Mouse (Mus musculus): ENCODE data around the gene Sh3bp4. TPM values are rescaled to one million over a fixed set of nuclear protein-coding genes. Genes with fewer than 3 reads are reported as not detected.

The Sh3bp4 gene
- polyA plus RNA-seq, 1 experiment = 3.6 TPM

DNA sequence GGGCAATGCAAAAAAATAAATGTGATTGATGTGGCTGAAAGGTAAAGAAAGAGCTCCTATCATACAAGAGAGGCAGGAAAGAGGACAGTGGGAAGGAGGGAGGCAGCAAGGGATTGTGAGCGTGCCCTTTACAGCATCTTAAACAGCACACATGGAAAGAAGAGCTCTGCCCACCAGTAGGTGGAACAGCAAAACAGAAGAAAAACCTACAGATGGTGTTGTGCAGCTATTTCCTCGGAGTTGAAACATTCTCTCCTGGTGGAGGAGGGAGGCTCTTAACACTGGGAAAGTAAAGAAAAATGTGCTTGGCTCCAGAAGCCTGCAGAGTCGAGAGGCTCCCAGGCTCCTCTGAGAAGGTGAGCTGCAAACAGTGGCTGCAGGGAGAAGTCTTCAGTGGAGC, 12.8 kb upstream of the Sh3bp4 start:
- H3K4me3 ChIP-seq (ENCODE audit: insufficient read depth, low read depth, low read length) = no peak overlapping the region
- no peak overlapping the region for H3K27ac ChIP-seq (replicated peaks; ENCODE audit: low read depth, low read length)
- no peaks in the 10 kb centered on the region for H3K4me1 ChIP-seq (ENCODE audit: control insufficient read depth, insufficient read depth, insufficient read length, low read length)

DNA sequence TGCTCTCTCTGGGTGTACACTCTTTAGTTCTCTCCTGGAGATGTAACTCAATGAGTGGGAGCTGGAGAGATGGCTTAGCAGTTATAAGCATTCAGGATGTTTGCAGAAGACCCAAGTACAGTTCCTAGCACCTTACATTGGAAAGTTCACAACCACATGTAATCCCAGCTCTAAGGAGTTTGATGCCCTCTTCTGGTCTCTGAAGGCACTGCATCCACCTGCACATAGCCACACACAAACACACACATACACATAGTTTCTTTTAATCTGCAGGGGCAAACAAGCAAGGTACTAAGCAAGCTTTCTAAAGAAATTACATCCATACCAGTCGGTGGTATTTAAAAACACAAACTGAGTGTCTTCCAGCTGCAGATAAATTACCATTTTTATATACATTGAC, 12.2 kb upstream of the Sh3bp4 start:
- Histone ChIP-seq H3K4me3 (ENCODE audit: insufficient read depth, low read depth, low read length) (no peak overlapping the region), H3K4me1 (ENCODE audit: control insufficient read depth, insufficient read depth, insufficient read length, low read length) (peaks cover under 1% of the 10 kb centered on the region; the same call in 1 of the 2 replicates), H3K27ac (replicated peaks; ENCODE audit: low read depth, low read length) (no peak overlapping the region)

DNA sequence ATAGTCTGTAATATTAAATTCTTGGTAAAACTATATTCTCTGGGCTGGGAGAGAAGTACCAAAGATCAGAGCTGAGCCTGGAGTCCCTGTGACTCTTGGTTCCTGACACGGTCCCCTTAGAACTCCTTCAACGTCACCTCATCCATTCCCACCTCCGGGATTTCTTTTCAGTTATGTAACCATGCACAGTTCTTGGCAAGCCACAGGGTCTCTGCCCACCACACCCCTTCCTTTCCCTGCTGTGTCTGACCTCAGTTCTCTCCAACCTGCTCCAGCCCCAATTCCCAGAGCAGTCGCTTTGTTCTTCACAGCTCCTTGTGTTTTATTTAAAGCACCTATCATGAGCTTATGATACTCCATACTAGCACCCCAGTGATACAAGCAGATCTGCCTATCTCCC, 7.2 kb upstream of the Sh3bp4 start:
- Histone ChIP-seq H3K4me3 (ENCODE audit: insufficient read depth, low read depth, low read length) (no peak overlapping the region), H3K4me1 (ENCODE audit: control insufficient read depth, insufficient read depth, insufficient read length, low read length) (peaks cover 3% of the 10 kb centered on the region; the same call in 1 of the 2 replicates), H3K27ac (replicated peaks; ENCODE audit: low read depth, low read length) (peak overlapping the region; percentile 73)

DNA sequence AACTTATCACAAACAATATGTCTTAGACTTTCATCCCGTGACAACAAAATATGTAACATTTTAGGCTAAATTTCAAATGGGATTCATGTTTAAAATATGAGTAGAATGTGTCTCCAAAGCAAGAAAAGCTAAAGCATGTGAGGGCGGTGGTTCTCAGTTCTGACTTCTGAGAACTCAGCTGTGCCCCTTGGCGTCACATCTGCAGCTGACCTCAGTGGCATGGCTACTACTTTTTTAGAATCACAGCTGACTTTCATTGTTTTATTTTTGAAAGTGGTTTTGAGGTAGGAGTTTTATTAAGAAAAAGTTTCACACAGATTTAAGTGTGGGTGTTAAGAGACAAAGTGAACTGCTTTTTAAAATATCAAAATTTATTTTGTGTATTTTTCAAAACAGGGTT, 6.4 kb upstream of the Sh3bp4 start:
- Histone ChIP-seq H3K4me3 (ENCODE audit: insufficient read depth, low read depth, low read length) (no peak overlapping the region), H3K4me1 (ENCODE audit: control insufficient read depth, insufficient read depth, insufficient read length, low read length) (peaks cover 3% of the 10 kb centered on the region; the same call in 1 of the 2 replicates), H3K27ac (replicated peaks; ENCODE audit: low read depth, low read length) (no peak overlapping the region)

- no peak overlapping the region for H3K27ac ChIP-seq (replicated peaks; ENCODE audit: low read depth, low read length)
- H3K4me3 ChIP-seq (ENCODE audit: insufficient read depth, low read depth, low read length) = no peak overlapping the region
- H3K4me1 ChIP-seq (ENCODE audit: control insufficient read depth, insufficient read depth, insufficient read length, low read length) = peaks cover 6% of the 10 kb centered on the region; the same call in 1 of the 2 replicates
Observed at GRCm38 (mm10) chr1:89068812-89069211, 1.4 kb upstream of the Sh3bp4 start.

DNA sequence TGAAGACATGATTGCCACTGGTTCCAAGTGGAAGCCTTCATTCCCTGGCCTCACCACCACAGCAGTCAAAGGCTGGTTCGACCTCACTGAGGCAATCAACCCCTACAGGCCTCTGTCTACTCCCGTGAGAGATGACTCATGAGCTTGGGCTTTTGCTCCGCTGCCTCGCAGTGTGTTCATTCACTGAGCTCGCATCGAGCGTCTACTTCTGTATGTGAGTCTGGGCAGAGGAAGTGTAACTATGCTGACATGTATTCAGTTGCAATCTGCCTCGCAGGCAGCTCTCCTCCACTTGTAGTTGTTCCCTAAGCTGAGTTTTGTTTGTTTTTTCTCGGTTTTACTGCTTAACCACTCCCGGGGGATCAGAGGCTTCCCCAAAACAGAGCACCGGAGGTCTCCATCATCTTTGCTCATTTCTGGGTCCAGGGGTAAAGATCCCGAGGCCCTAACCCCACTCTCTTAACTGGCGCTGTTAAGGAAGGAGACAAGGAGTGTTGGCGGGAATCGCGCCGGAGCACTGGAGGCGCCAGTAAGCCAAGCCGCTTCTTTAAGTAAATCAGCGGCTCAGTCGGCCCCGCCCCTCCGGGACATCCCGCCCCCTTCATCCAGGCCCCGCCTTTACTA, 624 bp upstream of the Sh3bp4 start:
- peak overlapping the region; percentile 56 for H3K4me3 ChIP-seq (ENCODE audit: insufficient read depth, low read depth, low read length)
- H3K4me1 ChIP-seq (ENCODE audit: control insufficient read depth, insufficient read depth, insufficient read length, low read length) = peaks cover 6% of the 10 kb centered on the region; the same call in 1 of the 2 replicates

DNA sequence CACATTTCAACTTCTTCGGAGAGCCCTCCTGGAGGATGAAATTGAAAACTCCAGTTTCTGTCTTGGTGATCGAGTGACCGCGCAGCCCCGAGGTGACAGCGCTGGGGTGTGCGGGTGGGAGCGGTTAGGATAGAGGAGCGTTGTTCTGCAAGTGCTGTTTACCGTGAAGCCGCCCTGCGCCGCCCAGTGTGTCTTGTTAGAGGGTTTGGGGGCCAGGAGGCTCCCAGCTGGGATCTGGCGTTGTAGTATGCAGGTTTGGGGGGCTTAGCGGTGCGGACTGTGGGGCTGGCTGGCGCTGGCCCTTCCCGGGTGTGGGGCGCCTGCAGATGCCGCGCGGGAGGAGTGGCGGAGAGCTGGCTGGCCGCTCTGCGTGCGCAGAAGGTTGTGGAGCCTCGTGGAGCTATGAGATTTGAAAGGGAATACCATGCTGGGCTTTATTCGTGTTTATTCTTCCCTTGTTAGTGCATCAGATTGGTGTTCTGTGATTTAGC, 701 bp downstream of the Sh3bp4 start:
- peak overlapping the region; percentile 66 for H3K27ac ChIP-seq (replicated peaks; ENCODE audit: low read depth, low read length)
- H3K4me3 ChIP-seq (ENCODE audit: insufficient read depth, low read depth, low read length) = peak overlapping the region; percentile 86
- H3K4me1 ChIP-seq (ENCODE audit: control insufficient read depth, insufficient read depth, insufficient read length, low read length) = peaks cover 8% of the 10 kb centered on the region; the same call in 1 of the 2 replicates

More for the DNA sequence above, 624 bp upstream of the Sh3bp4 start:
- peak overlapping the region; percentile 89 for H3K27ac ChIP-seq (replicated peaks; ENCODE audit: low read depth, low read length)

DNA sequence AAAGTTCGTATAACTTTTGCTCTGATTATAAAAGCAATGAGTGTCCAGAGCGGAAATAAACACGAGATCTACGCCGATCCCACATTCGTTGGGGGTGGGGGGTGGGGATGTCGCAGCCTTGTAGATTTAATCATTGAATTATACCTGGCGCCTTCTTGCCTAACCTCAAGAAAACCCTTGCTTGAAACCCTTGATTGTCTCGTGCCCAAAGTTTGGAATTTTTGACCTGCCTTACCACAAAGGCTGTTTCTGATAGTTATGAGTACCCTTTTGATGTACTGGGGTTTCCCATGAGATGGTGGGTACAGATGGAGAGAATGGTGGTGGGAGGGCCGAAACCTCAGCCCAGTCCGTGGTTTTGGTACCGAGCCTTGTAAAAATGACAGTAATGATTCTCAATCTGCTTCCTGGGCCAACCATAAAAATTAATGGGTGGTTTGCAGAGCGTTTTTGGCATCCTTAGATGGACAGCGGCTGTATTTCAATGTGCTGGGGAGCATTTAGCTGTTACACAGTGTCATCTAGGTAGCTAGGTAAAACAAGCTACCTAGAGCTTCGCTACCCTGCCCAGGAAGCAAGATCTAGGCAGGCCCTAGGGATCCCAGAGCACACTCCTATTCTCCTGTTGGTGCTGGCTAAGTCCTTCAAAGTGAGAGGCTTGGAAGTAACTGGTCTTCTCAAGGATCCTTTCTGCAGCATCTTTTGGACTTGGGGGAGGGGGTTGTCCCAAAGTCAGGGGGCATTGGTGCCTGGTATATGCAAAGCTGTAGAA, 1.3 kb downstream of the Sh3bp4 start:
- Histone ChIP-seq H3K4me3 (ENCODE audit: insufficient read depth, low read depth, low read length) (peak overlapping the region; percentile 86), H3K27ac (replicated peaks; ENCODE audit: low read depth, low read length) (peak overlapping the region; percentile 66), H3K4me1 (ENCODE audit: control insufficient read depth, insufficient read depth, insufficient read length, low read length) (peaks cover 11% of the 10 kb centered on the region; the same call in 1 of the 2 replicates)

- H3K4me1 ChIP-seq (ENCODE audit: control insufficient read depth, insufficient read depth, insufficient read length, low read length) = peaks cover 14% of the 10 kb centered on the region
- H3K4me3 ChIP-seq (ENCODE audit: insufficient read depth, low read depth, low read length) = peak overlapping the region; percentile 86
- H3K27ac ChIP-seq (replicated peaks; ENCODE audit: low read depth, low read length) = peak overlapping the region; percentile 66
Observed at GRCm38 (mm10) chr1:89072143-89072990, 2.2 kb downstream of the Sh3bp4 start.

GRCm38 (mm10) chr1:89073291-89073846, 3.2 kb downstream of the Sh3bp4 start:
- H3K4me3 ChIP-seq (ENCODE audit: insufficient read depth, low read depth, low read length) = no peak overlapping the region
- H3K4me1 ChIP-seq (ENCODE audit: control insufficient read depth, insufficient read depth, insufficient read length, low read length) = peaks cover 14% of the 10 kb centered on the region
- no peak overlapping the region for H3K27ac ChIP-seq (replicated peaks; ENCODE audit: low read depth, low read length)

DNA sequence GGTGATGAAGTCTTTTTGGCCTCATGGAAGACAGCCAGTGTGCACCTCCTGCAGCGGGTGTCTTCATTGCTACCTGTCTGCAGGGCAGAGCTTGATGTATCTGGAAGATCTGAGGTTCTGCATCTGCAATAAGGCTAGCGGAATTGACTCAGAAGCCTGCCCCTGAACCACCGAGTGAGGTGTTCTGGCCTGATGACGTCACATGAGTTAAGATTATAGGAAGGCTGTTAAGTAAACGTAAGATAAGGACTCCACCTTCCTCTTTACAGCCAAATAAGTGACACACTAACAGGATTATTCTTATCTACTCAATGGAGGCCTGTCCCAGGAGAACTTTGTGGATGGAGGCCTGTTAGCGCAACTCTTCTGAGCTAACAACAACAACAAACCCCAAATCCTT, 4.5 kb downstream of the Sh3bp4 start:
- Histone ChIP-seq H3K27ac (replicated peaks; ENCODE audit: low read depth, low read length) (no peak overlapping the region), H3K4me3 (ENCODE audit: insufficient read depth, low read depth, low read length) (no peak overlapping the region), H3K4me1 (ENCODE audit: control insufficient read depth, insufficient read depth, insufficient read length, low read length) (peaks cover 22% of the 10 kb centered on the region)

DNA sequence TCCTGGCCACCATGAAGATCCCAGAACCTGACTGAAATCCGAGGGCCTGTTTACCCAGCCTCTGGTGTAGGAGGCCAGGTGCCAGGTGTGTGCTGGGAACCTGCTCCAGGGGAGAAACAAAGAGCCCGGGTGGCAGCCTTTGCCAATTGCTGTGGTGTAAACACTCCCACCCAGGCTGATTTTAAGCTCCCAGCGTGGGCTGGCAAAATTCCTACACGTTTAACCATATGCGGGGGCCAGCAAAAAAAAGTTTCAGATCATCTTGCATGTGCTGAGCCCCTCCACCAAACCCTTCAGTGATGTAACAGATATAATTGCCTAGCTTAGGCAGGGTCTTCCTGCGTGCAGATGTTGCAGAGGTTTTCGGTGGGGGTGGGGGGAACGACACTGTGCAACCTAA, 4.9 kb downstream of the Sh3bp4 start:
- Histone ChIP-seq H3K4me3 (ENCODE audit: insufficient read depth, low read depth, low read length) (no peak overlapping the region), H3K4me1 (ENCODE audit: control insufficient read depth, insufficient read depth, insufficient read length, low read length) (peaks cover 22% of the 10 kb centered on the region), H3K27ac (replicated peaks; ENCODE audit: low read depth, low read length) (no peak overlapping the region)

DNA sequence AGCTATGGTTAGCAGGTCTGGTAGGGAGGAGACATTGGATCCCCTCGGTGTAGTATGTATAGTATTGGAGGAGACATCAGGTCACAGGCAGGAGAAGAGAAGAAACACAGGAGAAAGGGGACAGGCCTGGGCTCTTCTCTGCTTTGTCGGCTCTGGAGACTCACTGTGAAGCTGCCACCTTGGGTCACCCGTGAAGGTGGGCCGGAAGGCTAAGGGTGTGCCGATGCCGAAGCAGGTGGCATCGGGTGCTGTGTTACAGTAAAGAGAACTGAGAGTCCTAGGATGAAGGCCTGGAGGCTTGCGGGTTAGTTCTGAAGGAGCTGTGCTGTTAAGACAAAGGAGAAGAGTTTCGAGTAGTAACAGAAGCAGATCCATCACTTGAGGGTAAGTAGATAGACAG, 6.6 kb downstream of the Sh3bp4 start:
- no peak overlapping the region for H3K4me3 ChIP-seq (ENCODE audit: insufficient read depth, low read depth, low read length)
- H3K27ac ChIP-seq (replicated peaks; ENCODE audit: low read depth, low read length) = no peak overlapping the region
- peaks cover 35% of the 10 kb centered on the region for H3K4me1 ChIP-seq (ENCODE audit: control insufficient read depth, insufficient read depth, insufficient read length, low read length)

DNA sequence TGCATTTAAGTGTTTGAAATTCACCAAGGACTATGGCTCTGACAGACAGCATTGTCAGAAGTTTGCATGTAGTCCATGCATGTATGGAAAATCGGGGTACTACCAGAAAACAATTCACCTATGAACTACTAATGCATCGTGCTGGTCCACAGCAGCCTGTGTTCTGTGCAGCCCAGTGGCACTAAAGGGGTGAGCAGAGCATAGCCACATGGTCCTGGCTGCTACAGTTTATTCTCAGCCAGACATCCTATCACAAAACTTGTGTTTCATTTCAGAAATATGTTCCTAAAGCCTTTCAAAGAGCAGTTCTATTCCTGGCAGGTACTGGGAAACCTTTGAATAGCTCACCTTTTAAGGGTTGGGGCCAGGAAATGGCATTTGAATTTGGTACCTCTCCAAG, 8.0 kb downstream of the Sh3bp4 start:
- Histone ChIP-seq H3K27ac (replicated peaks; ENCODE audit: low read depth, low read length) (no peak overlapping the region), H3K4me1 (ENCODE audit: control insufficient read depth, insufficient read depth, insufficient read length, low read length) (peaks cover 40% of the 10 kb centered on the region), H3K4me3 (ENCODE audit: insufficient read depth, low read depth, low read length) (no peak overlapping the region)

DNA sequence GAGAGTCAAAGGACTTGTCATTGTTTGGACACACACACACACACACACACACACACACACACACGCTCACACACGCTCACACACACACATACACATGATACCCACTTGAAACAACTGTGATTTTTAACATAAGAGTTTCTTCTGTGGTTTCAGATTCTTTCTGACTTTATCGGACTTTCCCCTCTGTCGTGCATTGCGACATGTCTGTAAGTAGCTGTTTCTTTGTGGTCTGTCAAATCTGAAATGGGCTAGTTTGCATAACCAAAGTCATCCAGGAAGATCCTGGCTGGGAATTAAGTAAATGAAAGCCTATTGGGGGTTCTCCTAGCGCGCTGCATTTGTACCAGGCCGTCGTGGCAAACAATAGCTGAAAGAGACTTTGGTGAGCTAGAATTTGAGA, 8.5 kb downstream of the Sh3bp4 start:
- no peak overlapping the region for H3K27ac ChIP-seq (replicated peaks; ENCODE audit: low read depth, low read length)

More for the DNA sequence above, 8.5 kb downstream of the Sh3bp4 start:
- H3K4me3 ChIP-seq (ENCODE audit: insufficient read depth, low read depth, low read length) = no peak overlapping the region
- peaks cover 42% of the 10 kb centered on the region for H3K4me1 ChIP-seq (ENCODE audit: control insufficient read depth, insufficient read depth, insufficient read length, low read length)

Data from brown adipose tissue, adult 24 weeks (tissue).